In genomic region chr5:138767650-138768049, GRCm38 (mm10) we compare ENCODE assay signal across 24 mouse cellular contexts. TPM values are rescaled to one million over a fixed set of nuclear protein-coding genes. Genes with fewer than 3 reads are reported as not detected.
"Had no signal": no experiment of that assay in that cellular context is flagged by ENCODE, and none has a peak within 500 bp of the region (broad histone marks: within the 10 kb centered on the region; RNA-seq: fewer than 3 reads in every experiment).

No protein-coding gene starts in this region.

- H3K27me3 ChIP-seq: neural tube, embryonic 13.5 days; neural tube, embryonic 15.5 days; stomach, embryonic 15.5 days had no signal

- H3K4me2 ChIP-seq: neural tube, embryonic 13.5 days; neural tube, embryonic 15.5 days; stomach, embryonic 15.5 days had no signal

- H3K9me3 ChIP-seq: neural tube, embryonic 13.5 days; neural tube, embryonic 15.5 days; stomach, embryonic 15.5 days had no signal

- H3K9ac ChIP-seq: neural tube, embryonic 13.5 days; neural tube, embryonic 15.5 days; stomach, embryonic 15.5 days had no signal

- H3K4me3 ChIP-seq: neural tube, embryonic 13.5 days; neural tube, embryonic 15.5 days; stomach, embryonic 15.5 days had no signal

- H3K4me1 ChIP-seq: stomach, embryonic 15.5 days had no signal

- H3K27ac ChIP-seq: neural tube, embryonic 13.5 days; neural tube, embryonic 15.5 days; stomach, embryonic 15.5 days; stomach, postnatal 0 days had no signal

- DNase-seq: retina, postnatal 1 day; right cerebral cortex, adult 18-20 months; right cerebral cortex, postnatal 14 days; right cerebral cortex, postnatal 25 days; right cerebral cortex, postnatal 4 days; spleen, adult 18-20 months; thymus, adult 18-20 months; thymus, adult 2 months; thymus, postnatal 14 days; thymus, postnatal 25 days; thymus, postnatal 36 days; thymus, postnatal 4 days had no signal

RNA-seq across cellular contexts. Expression of gene Gm5294, which starts 52.2 kb away (rescaled TPM):
- total RNA-seq: neutrophil, adult 5-6 weeks had no signal
- polyA plus RNA-seq: neural tube, embryonic 13.5 days; neural tube, embryonic 14.5 days; neural tube, embryonic 15.5 days; small intestine, adult 2 months; spleen, adult 2 months; stomach, embryonic 14.5 days; stomach, embryonic 15.5 days; stomach, embryonic 16.5 days; stomach, postnatal 0 days; thymus, postnatal 0 days; urinary bladder, adult 2 months had no signal
